In genomic region chr9:86208334-86208925, GRCm38 (mm10) we compare ENCODE assay signal across 20 mouse cellular contexts.
A peak's percentile ranks its signal among the peaks of the same experiment; 100 is the strongest.
DNase-seq lines count a peak whose midpoint lies in the region; ATAC-seq lines count a peak whose summit lies in the region.
"Had no signal": no experiment of that assay in that cellular context is flagged by ENCODE, and none has a peak within 500 bp of the region (broad histone marks: within the 10 kb centered on the region; RNA-seq: fewer than 3 reads in every experiment).

No protein-coding gene starts in this region.

- no peak overlapping the region for H3K9ac ChIP-seq in forebrain, embryonic 16.5 days (replicated peaks; ENCODE audit: low read depth, low read length)
- H3K9ac ChIP-seq in forebrain, embryonic 12.5 days: no peak overlapping the region
- H3K9ac ChIP-seq: forebrain, embryonic 15.5 days; liver, embryonic 13.5 days had no signal

- no peaks in the 10 kb centered on the region for H3K36me3 ChIP-seq in forebrain, embryonic 16.5 days (ENCODE audit: control insufficient read depth, insufficient read depth)
- no peaks in the 10 kb centered on the region for H3K36me3 ChIP-seq in forebrain, embryonic 12.5 days (replicated peaks)
- H3K36me3 ChIP-seq: forebrain, embryonic 15.5 days; liver, embryonic 13.5 days had no signal

- H3K4me3 ChIP-seq in forebrain, embryonic 16.5 days (replicated peaks; ENCODE audit: low read length): no peak overlapping the region
- H3K4me3 ChIP-seq in forebrain, embryonic 12.5 days (replicated peaks): no peak overlapping the region
- H3K4me3 ChIP-seq: forebrain, embryonic 15.5 days; liver, embryonic 13.5 days had no signal

- ATAC-seq in forebrain, embryonic 16.5 days: peak; percentile 54; the same call in 1 of the 2 replicates
- ATAC-seq in forebrain, embryonic 12.5 days (ENCODE audit: low FRiP score): no peak
- ATAC-seq: forebrain, embryonic 15.5 days; intestine, postnatal 0 days had no signal

- no peaks in the 10 kb centered on the region for H3K9me3 ChIP-seq in forebrain, embryonic 16.5 days (ENCODE audit: control insufficient read depth, low read length)
- H3K9me3 ChIP-seq in forebrain, embryonic 12.5 days: no peaks in the 10 kb centered on the region
- H3K9me3 ChIP-seq: forebrain, embryonic 15.5 days; liver, embryonic 13.5 days had no signal

- WGBS in forebrain, embryonic 16.5 days: 79% methylated on average over 5 of the region's 5 CpGs
- 86% methylated on average over 5 of the region's 5 CpGs for WGBS in forebrain, embryonic 12.5 days

- H3K27me3 ChIP-seq in forebrain, embryonic 16.5 days (replicated peaks; ENCODE audit: control insufficient read depth, insufficient read depth, low read length): no peaks in the 10 kb centered on the region
- H3K27me3 ChIP-seq in forebrain, embryonic 12.5 days: no peaks in the 10 kb centered on the region
- H3K27me3 ChIP-seq: forebrain, embryonic 15.5 days; liver, embryonic 13.5 days had no signal

- no peak overlapping the region for H3K27ac ChIP-seq in forebrain, embryonic 16.5 days (ENCODE audit: low read length)
- no peak overlapping the region for H3K27ac ChIP-seq in forebrain, embryonic 12.5 days
- H3K27ac ChIP-seq: forebrain, embryonic 15.5 days; liver, embryonic 13.5 days had no signal

- peak; percentile 14 for DNase-seq in layer of hippocampus, adult 11-12 months (ENCODE audit: low spot score)
- DNase-seq in layer of hippocampus, adult 9-10 months (ENCODE audit: low spot score): no peak
- DNase-seq in right cerebral cortex, postnatal 10 days (ENCODE audit: low spot score in 2 of 2): peak; percentile 37 to 62
- no peak for DNase-seq in right cerebral cortex, postnatal 14 days
- DNase-seq in urinary bladder, adult 2 months (ENCODE audit: low spot score): no peak
- DNase-seq: adrenal gland, postnatal 10 days; cerebellum, adult 9-10 months; gastrocnemius, postnatal 14 days; heart, adult 11 months; kidney, postnatal 36 days; liver, embryonic 13.5 days; lung, adult 2 months; lung, postnatal 14 days; thymus, postnatal 25 days had no signal

- H3K4me2 ChIP-seq in forebrain, embryonic 16.5 days (ENCODE audit: low read length): no peak overlapping the region
- H3K4me2 ChIP-seq in forebrain, embryonic 12.5 days: no peak overlapping the region
- H3K4me2 ChIP-seq: forebrain, embryonic 15.5 days; heart, embryonic 11.5 days; liver, embryonic 13.5 days; midbrain, embryonic 11.5 days had no signal

- H3K4me1 ChIP-seq in forebrain, embryonic 16.5 days (replicated peaks; ENCODE audit: control insufficient read depth, insufficient read depth, low read length): no peaks in the 10 kb centered on the region
- no peaks in the 10 kb centered on the region for H3K4me1 ChIP-seq in forebrain, embryonic 12.5 days
- H3K4me1 ChIP-seq: forebrain, embryonic 15.5 days; liver, embryonic 13.5 days had no signal

Comparison
In these comparisons a context has a peak if more than half of its experiments do, and no peak if none do; other contexts are left out.
1. DNase-seq: peak in layer of hippocampus, adult 11-12 months (single experiment) and right cerebral cortex, postnatal 10 days (2 of 2); none in layer of hippocampus, adult 9-10 months (single experiment), right cerebral cortex, postnatal 14 days (single experiment) and urinary bladder, adult 2 months (single experiment).